Mouse (Mus musculus): Measurements from ENCODE around the gene Tnk1.

Gene Tnk1

DNA sequence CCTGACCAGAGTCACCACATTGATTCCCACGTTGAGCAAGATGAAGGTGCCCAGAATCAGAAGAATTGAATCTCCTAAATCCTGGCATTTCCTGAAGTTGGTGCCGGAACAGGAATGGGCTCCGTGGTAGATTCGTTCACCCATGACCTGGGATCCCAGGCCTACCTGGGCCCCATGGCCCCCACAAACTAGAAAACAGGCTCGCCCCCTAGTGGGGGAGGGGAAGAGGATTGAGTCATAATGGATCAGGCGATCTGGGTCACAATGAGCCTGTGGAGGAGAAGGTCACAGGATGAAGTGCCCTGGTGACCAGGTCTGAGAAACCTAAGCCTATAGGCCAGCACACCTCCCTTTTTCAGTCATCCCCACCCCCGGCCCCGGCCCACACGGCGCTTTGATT is 43.4 kb downstream of the Tnk1 start, which contains the start of gene Gm39566:
Gene Gm39566 (minus strand): TSS at position 144 of the 400 bp plus-strand sequence.
- Histone ChIP-seq H3K9me3 (ENCODE audit: low read length) (no peaks in the 10 kb centered on the region), H3K4me3 (replicated peaks; ENCODE audit: low read length) (no peak within 1 kb of the TSS), H3K4me1 (replicated peaks; ENCODE audit: low read depth, low read length) (peaks cover 21% of the 10 kb centered on the region), H3K27me3 (ENCODE audit: insufficient read depth, low read length) (peaks cover 61% of the 10 kb centered on the region), H3K36me3 (ENCODE audit: insufficient read depth, low read length) (no peaks in the 10 kb centered on the region)
- TF ChIP-seq CTCF (conservative IDR thresholded peaks at IDR 0.05; ENCODE audit: low read length) (0 out of 2 replicates have a peak, but pooled peaks have one; percentile 15), NANOG (IDR thresholded peaks at IDR 0.05; ENCODE audit: borderline replicate concordance, low read length) (no peak; the same call in 1 of the 2 replicates), POU5F1 (IDR thresholded peaks at IDR 0.05; ENCODE audit: borderline replicate concordance, low read length) (no peak)

DNA sequence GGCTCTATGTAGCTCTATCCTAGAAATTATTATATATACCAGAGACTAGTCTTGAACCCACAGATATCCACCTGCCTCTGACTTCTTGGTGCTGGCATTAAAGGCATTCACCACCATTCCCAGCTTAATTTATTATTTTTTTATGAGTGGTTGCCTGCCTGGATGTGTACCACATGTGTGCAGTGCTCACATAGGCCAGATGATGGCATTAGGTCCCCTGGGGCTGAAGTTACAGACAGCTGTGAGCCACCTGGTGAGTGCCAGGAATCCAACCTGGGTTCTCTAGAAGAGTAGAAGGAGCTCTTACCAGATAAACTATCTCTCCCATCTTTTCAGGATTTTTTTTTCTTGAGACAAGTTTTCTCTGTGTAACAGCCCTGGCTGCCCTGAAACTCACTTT is 48.2 kb downstream of the Tnk1 start:
- no peaks in the 10 kb centered on the region for H3K36me3 ChIP-seq (ENCODE audit: insufficient read depth, low read length)
- no peak for TF ChIP-seq NANOG (IDR thresholded peaks at IDR 0.05; ENCODE audit: borderline replicate concordance, low read length)
- TF ChIP-seq POU5F1 (IDR thresholded peaks at IDR 0.05; ENCODE audit: borderline replicate concordance, low read length), result no peak
- no peak for TF ChIP-seq CTCF (conservative IDR thresholded peaks at IDR 0.05; ENCODE audit: low read length)
- no peaks in the 10 kb centered on the region for H3K9me3 ChIP-seq (ENCODE audit: low read length)
- H3K4me1 ChIP-seq (replicated peaks; ENCODE audit: low read depth, low read length), result peaks cover 13% of the 10 kb centered on the region
- peaks cover 38% of the 10 kb centered on the region for H3K27me3 ChIP-seq (ENCODE audit: insufficient read depth, low read length)
- no peak overlapping the region for H3K4me3 ChIP-seq (replicated peaks; ENCODE audit: low read length)

- Histone ChIP-seq H3K4me1 (replicated peaks; ENCODE audit: low read depth, low read length) (peaks cover 32% of the 10 kb centered on the region), H3K4me3 (replicated peaks; ENCODE audit: low read length) (no peak overlapping the region), H3K9me3 (ENCODE audit: low read length) (no peaks in the 10 kb centered on the region), H3K36me3 (ENCODE audit: insufficient read depth, low read length) (no peaks in the 10 kb centered on the region), H3K27me3 (ENCODE audit: insufficient read depth, low read length) (peaks cover 46% of the 10 kb centered on the region)
- no peak for TF ChIP-seq NANOG (IDR thresholded peaks at IDR 0.05; ENCODE audit: borderline replicate concordance, low read length)
- no peak for TF ChIP-seq CTCF (conservative IDR thresholded peaks at IDR 0.05; ENCODE audit: low read length)
- no peak for TF ChIP-seq POU5F1 (IDR thresholded peaks at IDR 0.05; ENCODE audit: borderline replicate concordance, low read length)
Observed at GRCm38 (mm10) chr11:69807641-69808040, 50.9 kb downstream of the Tnk1 start.

DNA sequence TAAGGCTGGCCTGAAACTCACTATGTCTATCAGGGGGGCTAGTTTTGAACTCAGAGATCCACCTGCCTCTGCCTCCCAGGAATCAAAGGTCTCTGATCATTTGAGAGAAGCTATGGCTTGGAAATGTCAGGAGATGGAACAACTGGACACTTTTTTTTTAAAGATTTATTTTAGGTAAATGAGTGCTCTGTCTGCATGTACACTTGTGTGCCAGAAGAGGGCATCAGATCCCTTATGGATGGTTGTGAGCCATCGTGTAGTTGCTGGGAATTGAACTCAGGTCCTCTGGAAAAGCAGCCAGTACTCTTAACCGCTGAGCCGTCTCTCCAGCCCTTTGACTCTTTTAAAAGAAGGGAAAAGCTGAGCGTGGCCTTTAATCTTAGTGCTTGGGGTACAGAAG is 52.2 kb downstream of the Tnk1 start:
- Histone ChIP-seq H3K9me3 (ENCODE audit: low read length) (no peaks in the 10 kb centered on the region), H3K4me1 (replicated peaks; ENCODE audit: low read depth, low read length) (peaks cover 44% of the 10 kb centered on the region), H3K36me3 (ENCODE audit: insufficient read depth, low read length) (no peaks in the 10 kb centered on the region), H3K4me3 (replicated peaks; ENCODE audit: low read length) (no peak overlapping the region), H3K27me3 (ENCODE audit: insufficient read depth, low read length) (peaks cover 50% of the 10 kb centered on the region)
- TF ChIP-seq POU5F1 (IDR thresholded peaks at IDR 0.05; ENCODE audit: borderline replicate concordance, low read length), result no peak
- TF ChIP-seq CTCF (conservative IDR thresholded peaks at IDR 0.05; ENCODE audit: low read length), result peak; percentile 27

- Histone ChIP-seq H3K36me3 (ENCODE audit: insufficient read depth, low read length) (no peaks in the 10 kb centered on the region), H3K27me3 (ENCODE audit: insufficient read depth, low read length) (peaks cover 49% of the 10 kb centered on the region), H3K9me3 (ENCODE audit: low read length) (no peaks in the 10 kb centered on the region), H3K4me1 (replicated peaks; ENCODE audit: low read depth, low read length) (peaks cover 55% of the 10 kb centered on the region), H3K4me3 (replicated peaks; ENCODE audit: low read length) (peak within 1 kb of the TSS; percentile 83)
- TF ChIP-seq NANOG (IDR thresholded peaks at IDR 0.05; ENCODE audit: borderline replicate concordance, low read length) (no peak), CTCF (conservative IDR thresholded peaks at IDR 0.05; ENCODE audit: low read length) (no peak), POU5F1 (IDR thresholded peaks at IDR 0.05; ENCODE audit: borderline replicate concordance, low read length) (no peak)
Observed at GRCm38 (mm10) chr11:69804972-69805909, 53.3 kb downstream of the Tnk1 start, which contains the start of gene Tmem102. Tmem102 (minus strand) TSS chr11:69805624.

- peaks cover 54% of the 10 kb centered on the region for H3K27me3 ChIP-seq (ENCODE audit: insufficient read depth, low read length)
- peaks cover 61% of the 10 kb centered on the region for H3K4me1 ChIP-seq (replicated peaks; ENCODE audit: low read depth, low read length)
- H3K4me3 ChIP-seq (replicated peaks; ENCODE audit: low read length), result peak overlapping the region; percentile 83
- TF ChIP-seq CTCF (conservative IDR thresholded peaks at IDR 0.05; ENCODE audit: low read length), result no peak
- TF ChIP-seq NANOG (IDR thresholded peaks at IDR 0.05; ENCODE audit: borderline replicate concordance, low read length), result no peak
- TF ChIP-seq POU5F1 (IDR thresholded peaks at IDR 0.05; ENCODE audit: borderline replicate concordance, low read length), result no peak
- no peaks in the 10 kb centered on the region for H3K36me3 ChIP-seq (ENCODE audit: insufficient read depth, low read length)
- H3K9me3 ChIP-seq (ENCODE audit: low read length), result no peaks in the 10 kb centered on the region
Observed at GRCm38 (mm10) chr11:69804652-69804940, 53.9 kb downstream of the Tnk1 start.

- no peak for TF ChIP-seq POU5F1 (IDR thresholded peaks at IDR 0.05; ENCODE audit: borderline replicate concordance, low read length)
- TF ChIP-seq NANOG (IDR thresholded peaks at IDR 0.05; ENCODE audit: borderline replicate concordance, low read length), result no peak
- TF ChIP-seq CTCF (conservative IDR thresholded peaks at IDR 0.05; ENCODE audit: low read length), result no peak
- Histone ChIP-seq H3K4me3 (replicated peaks; ENCODE audit: low read length) (peak overlapping the region; percentile 83), H3K36me3 (ENCODE audit: insufficient read depth, low read length) (no peaks in the 10 kb centered on the region), H3K4me1 (replicated peaks; ENCODE audit: low read depth, low read length) (peaks cover 67% of the 10 kb centered on the region), H3K9me3 (ENCODE audit: low read length) (no peaks in the 10 kb centered on the region), H3K27me3 (ENCODE audit: insufficient read depth, low read length) (peaks cover 58% of the 10 kb centered on the region)
Observed at GRCm38 (mm10) chr11:69803786-69804651, 54.5 kb downstream of the Tnk1 start.

- H3K9me3 ChIP-seq (ENCODE audit: low read length), result no peaks in the 10 kb centered on the region
- peaks cover 61% of the 10 kb centered on the region for H3K27me3 ChIP-seq (ENCODE audit: insufficient read depth, low read length)
- H3K4me3 ChIP-seq (replicated peaks; ENCODE audit: low read length), result peak overlapping the region; percentile 83
- no peaks in the 10 kb centered on the region for H3K36me3 ChIP-seq (ENCODE audit: insufficient read depth, low read length)
- no peak for TF ChIP-seq POU5F1 (IDR thresholded peaks at IDR 0.05; ENCODE audit: borderline replicate concordance, low read length)
- TF ChIP-seq CTCF (conservative IDR thresholded peaks at IDR 0.05; ENCODE audit: low read length), result no peak
- no peak for TF ChIP-seq NANOG (IDR thresholded peaks at IDR 0.05; ENCODE audit: borderline replicate concordance, low read length)
- H3K4me1 ChIP-seq (replicated peaks; ENCODE audit: low read depth, low read length), result peaks cover 72% of the 10 kb centered on the region
Observed at GRCm38 (mm10) chr11:69803328-69803727, 55.2 kb downstream of the Tnk1 start.
